Mouse (Mus musculus): ENCODE data around the gene Lrrc3b.

Gene Lrrc3b

DNA sequence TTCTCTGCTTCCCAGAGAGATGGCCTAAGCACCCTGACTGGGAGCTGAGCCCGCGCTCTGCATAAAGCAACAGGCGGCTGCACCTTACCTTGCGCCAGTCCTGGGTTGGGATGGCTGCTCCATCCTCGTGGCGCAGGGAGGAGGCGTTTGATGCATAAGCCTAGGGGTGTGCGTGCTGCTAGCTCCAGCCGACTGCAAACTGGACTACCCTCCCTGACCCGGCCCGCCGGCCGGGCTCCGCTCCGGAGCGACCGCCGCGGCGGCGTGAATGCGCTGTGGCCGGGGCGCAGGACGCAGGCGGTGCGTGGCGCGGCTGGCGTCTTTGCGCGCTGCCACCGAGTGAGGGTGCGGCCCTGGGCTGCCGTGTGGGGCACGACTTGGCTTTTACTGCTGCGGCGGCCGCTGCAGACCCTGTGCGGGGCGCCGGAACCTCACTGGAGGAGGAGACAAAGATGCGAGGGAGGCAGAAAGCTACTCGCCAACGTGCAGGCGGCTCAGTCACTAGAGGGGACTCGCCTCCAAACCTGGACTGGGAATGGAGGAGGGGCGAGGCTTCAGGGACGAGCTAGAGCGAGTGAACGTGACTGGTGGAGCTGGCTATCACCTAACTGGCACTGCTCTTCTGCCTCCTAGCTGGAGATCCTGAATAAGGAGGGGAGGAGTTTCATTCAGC is at the start of gene Lrrc3b:
Gene Lrrc3b, minus strand, starts transcription at position 503 of the 673 bp plus-strand sequence.
- DNase-seq (ENCODE audit: low read depth, low spot score), result peak; percentile 49

DNA sequence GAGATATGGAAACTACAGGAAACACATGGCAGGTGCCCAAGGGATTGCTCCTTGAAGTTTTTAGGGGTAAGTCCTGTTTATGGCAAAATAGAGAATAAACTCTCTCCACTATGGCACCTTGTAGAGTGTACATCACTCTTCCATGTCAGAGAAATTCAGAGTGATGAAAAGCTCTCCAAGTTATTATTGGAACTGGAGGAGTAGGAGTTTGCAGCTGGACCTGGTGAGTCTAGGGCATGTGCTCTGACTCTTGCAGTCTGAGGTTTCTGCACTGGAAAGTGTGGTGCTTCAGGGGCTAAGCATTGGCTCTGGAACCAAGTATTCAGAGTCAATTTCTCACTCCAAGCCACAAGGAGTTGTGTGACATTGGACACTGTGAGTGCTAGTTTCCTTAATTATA is 38.9 kb upstream of the Lrrc3b start:
- no peak for DNase-seq (ENCODE audit: low read depth, low spot score)

GRCm38 (mm10) chr14:15438096-15438484 is 697 bp downstream of the Lrrc3b start:
- peak; percentile 17 for DNase-seq (ENCODE audit: low read depth, low spot score)

- DNase-seq (ENCODE audit: low read depth, low spot score), result no peak
Measured at GRCm38 (mm10) chr14:15437501-15437941, 1.3 kb downstream of the Lrrc3b start.

GRCm38 (mm10) chr14:15437046-15437445 is 1.7 kb downstream of the Lrrc3b start:
- no peak for DNase-seq (ENCODE audit: low read depth, low spot score)

DNA sequence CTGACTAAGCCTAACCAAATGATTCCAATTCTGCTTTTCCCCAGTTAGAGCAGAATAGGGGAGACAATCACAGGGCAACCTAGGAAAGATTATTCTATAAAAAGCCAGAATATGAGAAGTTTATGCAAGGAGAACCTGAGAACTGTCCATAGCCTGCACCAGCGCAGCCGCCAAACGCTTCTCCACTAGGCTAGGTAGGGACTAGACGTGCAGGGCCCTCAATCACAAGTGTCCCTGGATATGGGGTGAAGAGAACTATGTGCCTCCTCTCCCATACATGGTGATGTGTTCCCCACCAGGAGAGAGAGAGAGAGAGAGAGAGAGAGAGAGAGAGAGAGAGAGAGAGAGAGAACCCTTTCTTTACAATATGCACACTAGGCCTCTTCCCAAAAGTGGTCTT is 2.2 kb downstream of the Lrrc3b start:
- DNase-seq (ENCODE audit: low read depth, low spot score), result no peak

DNA sequence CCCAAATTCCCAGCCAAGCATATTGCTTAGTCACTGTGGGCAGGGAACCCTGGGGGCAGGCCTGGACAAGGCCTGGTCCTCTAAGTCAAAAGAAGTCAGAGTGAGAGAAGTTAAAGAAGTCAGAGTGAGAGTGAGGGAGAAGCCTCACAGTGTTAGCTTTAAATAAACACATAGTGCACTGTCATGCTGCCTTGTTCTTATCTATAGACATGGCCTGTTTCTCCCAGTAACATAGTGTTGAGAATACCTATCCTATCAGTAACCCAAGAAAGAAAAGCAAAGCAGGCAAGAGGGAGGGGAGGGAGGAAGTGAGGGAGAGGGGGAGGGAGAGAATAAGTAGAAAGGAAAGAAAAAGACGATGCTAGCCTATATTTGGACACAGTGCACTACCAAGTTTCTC is 6.4 kb downstream of the Lrrc3b start:
- no peak for DNase-seq (ENCODE audit: low read depth, low spot score)

GRCm38 (mm10) chr14:15421624-15422023 is 17.2 kb downstream of the Lrrc3b start:
- DNase-seq (ENCODE audit: low read depth, low spot score), result no peak

DNA sequence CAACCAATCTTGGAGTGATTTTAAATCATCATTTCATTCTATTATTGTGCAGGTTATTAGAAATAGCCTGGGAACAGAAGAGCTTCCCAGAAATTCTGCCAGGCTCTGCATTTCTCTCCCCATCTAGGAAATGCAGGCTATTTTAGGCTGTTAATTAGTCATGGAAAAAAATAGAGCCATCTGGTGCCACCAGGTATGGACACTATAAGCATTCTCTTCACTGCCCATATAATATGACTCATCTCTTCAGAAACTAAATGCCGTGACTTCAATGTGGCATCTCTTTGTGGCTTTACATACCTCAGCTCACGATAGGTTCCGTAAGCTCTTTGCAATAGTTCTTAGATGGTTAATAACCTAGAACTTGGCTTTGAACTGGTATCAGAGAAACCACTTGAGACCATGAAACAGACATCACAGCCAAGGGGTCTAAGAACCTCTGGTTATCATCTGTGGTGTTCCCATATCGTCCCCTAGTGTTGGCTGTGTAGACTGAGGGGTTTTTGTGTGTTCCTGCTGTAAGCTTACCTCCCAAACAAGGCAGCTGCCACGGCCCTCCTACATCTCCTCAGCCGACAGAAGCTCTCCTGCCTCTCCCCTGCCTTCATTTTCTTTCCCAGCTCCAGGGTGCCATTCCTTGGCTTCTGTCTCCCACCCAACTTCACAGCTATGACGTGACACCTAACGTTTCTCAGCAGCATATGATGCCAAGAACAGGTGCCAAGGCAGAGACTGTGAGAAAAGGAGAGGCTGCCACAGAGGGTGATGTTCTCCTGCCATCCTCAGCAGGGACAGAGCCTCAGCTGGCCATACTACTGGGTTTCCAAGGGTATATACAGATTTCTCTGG is 27.9 kb downstream of the Lrrc3b start:
- DNase-seq (ENCODE audit: low read depth, low spot score), result no peak

- no peak for DNase-seq (ENCODE audit: low read depth, low spot score)
Measured at GRCm38 (mm10) chr14:15385536-15385935, 53.3 kb downstream of the Lrrc3b start.

GRCm38 (mm10) chr14:15384972-15385371 is 53.8 kb downstream of the Lrrc3b start:
- no peak for DNase-seq (ENCODE audit: low read depth, low spot score)

DNA sequence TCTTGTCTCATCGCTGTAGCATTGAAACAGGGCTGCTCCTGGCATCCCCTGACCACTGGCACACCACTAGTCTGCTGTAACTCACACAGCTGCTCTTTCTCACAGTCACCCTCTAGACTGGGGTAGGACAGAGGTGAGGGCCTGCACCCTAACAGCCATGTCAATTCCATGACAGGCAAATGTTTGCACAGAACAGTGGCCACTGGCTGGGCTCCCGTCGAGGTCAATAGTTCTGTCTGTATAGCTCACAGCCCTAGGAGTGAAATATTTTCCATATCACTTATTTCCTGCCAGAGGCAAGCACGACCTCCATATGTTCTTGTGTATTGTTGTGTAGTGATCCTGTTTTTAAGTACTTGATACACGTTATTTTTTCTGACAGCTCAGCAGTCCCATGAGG is 54.3 kb downstream of the Lrrc3b start:
- no peak for DNase-seq (ENCODE audit: low read depth, low spot score)

- no peak for DNase-seq (ENCODE audit: low read depth, low spot score)
Measured at GRCm38 (mm10) chr14:15383133-15383532, 55.7 kb downstream of the Lrrc3b start.

- DNase-seq (ENCODE audit: low read depth, low spot score), result no peak
Measured at GRCm38 (mm10) chr14:15377368-15377767, 61.4 kb downstream of the Lrrc3b start.

DNA sequence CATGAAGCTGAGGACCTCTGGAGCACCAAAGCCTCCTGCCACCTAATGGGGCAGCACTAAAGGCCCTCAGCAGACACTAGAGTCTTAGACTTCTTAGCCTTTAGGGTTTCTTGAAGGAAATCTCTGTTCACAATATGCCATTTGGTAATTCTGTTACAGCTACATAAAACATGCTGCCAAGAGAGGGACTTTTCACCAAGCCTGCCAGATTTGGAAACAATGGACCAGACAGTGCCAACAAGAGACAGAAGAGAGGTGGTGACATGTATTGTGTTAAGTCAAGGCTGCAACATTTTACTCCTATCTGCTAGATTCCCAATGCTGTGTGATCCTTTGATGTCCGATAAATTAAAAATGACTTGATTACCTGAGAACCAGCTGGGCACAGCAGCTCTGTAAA is 62.0 kb downstream of the Lrrc3b start:
- no peak for DNase-seq (ENCODE audit: low read depth, low spot score)

GRCm38 (mm10) chr14:15374271-15374670 is 64.5 kb downstream of the Lrrc3b start:
- no peak for DNase-seq (ENCODE audit: low read depth, low spot score)

DNA sequence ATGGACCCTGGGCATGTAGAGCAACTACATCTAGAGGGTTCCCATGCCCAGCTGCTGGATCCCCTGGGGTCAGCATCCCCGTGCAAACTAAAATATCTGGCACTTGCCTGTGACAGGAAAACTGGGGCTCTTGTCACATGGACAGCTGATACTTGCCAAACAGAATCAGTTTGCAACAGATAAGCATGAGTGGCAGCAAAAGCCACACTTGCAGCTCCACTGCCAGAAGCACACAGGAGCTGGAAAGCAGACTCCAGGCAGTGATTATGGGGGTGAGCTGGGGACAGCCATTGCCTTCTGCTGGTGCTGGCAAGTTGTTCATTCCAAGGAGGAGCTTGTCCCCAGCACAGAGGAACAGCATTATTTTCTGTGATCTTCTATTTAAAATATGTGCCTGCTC is 65.8 kb downstream of the Lrrc3b start:
- no peak for DNase-seq (ENCODE audit: low read depth, low spot score)

DNA sequence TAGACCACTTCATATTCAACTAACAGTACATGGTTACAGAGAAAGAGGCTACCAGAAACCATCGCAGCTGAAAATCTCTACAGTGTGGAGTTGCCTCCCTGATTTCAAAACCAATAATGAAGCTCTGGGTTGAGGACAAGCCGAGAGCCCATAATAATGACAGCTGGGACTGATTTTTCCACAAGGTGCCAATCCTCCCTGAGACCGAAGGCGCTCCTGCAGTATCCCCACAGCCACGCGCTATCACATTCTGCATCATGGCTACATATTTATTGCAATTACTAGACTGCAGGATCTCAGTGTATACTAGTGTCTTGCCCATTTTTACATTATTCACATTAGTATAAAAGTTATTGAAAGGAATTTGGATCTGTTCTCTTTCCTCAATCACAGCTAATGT is 73.7 kb downstream of the Lrrc3b start:
- no peak for DNase-seq (ENCODE audit: low read depth, low spot score)

- no peak for DNase-seq (ENCODE audit: low read depth, low spot score)
Measured at GRCm38 (mm10) chr14:15359893-15360292, 78.9 kb downstream of the Lrrc3b start.

DNA sequence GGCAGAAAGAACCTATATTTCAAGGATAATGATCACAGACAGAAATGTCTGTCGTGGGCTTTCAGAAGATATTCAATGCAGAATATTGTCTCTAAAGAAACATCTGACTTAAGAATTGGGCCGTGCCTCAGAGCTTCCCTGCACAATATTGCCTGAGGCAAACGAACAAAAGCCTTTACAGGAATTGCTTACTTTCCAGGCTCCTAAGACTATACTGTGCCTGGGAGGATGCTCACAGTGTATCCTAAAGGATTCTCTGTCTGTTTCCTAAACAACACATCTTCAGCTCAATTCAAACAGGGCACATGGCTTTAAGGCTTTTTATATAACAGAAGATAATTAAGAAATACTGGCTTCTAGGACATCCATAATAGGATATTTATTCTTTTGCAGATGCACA is 79.7 kb downstream of the Lrrc3b start:
- no peak for DNase-seq (ENCODE audit: low read depth, low spot score)

GRCm38 (mm10) chr14:15355512-15355911 is 83.3 kb downstream of the Lrrc3b start:
- DNase-seq (ENCODE audit: low read depth, low spot score), result peak; percentile 60

DNA sequence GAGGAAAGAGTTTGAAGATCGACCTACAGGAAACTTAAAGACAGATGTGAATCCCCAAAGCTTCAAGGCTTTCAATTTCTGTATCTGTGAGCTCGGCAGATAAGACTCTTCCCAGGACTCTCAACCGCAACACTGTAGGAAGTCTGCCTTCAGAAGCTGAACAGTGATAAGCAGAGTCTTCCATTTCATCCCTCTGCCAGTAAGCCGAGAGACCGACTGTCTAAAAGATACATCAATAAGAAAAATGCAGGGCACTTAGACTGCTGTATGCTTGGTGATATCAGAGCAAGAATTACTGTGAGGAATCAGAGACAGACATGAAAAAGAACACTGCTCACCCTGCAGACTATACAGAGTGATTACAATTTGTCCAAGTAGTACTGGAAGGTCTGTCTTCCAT is 84.5 kb downstream of the Lrrc3b start:
- no peak for DNase-seq (ENCODE audit: low read depth, low spot score)

GRCm38 (mm10) chr14:15333130-15333529 is 105.7 kb downstream of the Lrrc3b start:
- no peak for DNase-seq (ENCODE audit: low read depth, low spot score)

Data from forelimb bud, embryonic 11.5 days (tissue).